Mouse (Mus musculus) MEL (cell line): ENCODE data around the gene Fam107b. TPM values are rescaled to one million over a fixed set of nuclear protein-coding genes. Genes with fewer than 3 reads are reported as not detected.

Source experiments
- DNase-seq: peaks from one replicate; pipeline ENCODE4 v3.0.0; 2011; ENCODE audit warnings: low read depth, low spot score
- H3K27ac ChIP-seq: 2 replicates; pipeline ENCODE4 v1.5.1; 2012; ENCODE audit warnings: low read depth, mild to moderate bottlenecking, control low read depth, low read length, moderate library complexity; ENCODE audit not compliant: control insufficient read depth
- H3K27me3 ChIP-seq, 2 experiments: fragments of 150-350 bp in 1 of 2; sonication (generic) in 1 of 2; 2 replicates each; pipeline ENCODE4 v1.6.1; 2012; ENCODE audit warnings: low read length in 2 of 2, mild to moderate bottlenecking in 2 of 2, improper control_type of control experiment in 1 of 2, moderate library complexity in 1 of 2; ENCODE audit not compliant: insufficient read depth in 2 of 2, control insufficient read depth in 1 of 2
- H3K36me3 ChIP-seq, 2 experiments: 2 replicates each; pipeline ENCODE4 v1.6.1; 2012 to 2014; ENCODE audit warnings: low read length in 2 of 2, improper control_type of control experiment in 1 of 2, inconsistent platforms in 1 of 2, mild to moderate bottlenecking in 1 of 2; ENCODE audit not compliant: insufficient read depth in 2 of 2, control insufficient read depth in 1 of 2
- H3K4me1 ChIP-seq, 2 experiments: fragments of 150-350 bp in 1 of 2; sonication (generic) in 1 of 2; 2 replicates each; pipeline ENCODE4 v1.6.1; 2012; ENCODE audit warnings: low read length in 2 of 2, improper control_type of control experiment in 1 of 2, mild to moderate bottlenecking in 1 of 2; ENCODE audit not compliant: insufficient read depth in 2 of 2, control insufficient read depth in 1 of 2
- H3K4me3 ChIP-seq, 2 experiments: fragments of 150-350 bp in 1 of 2; sonication (generic) in 1 of 2; 2 replicates each; pipeline ENCODE4 v1.5.1; 2012; ENCODE audit warnings: low read depth in 2 of 2, low read length in 2 of 2, mild to moderate bottlenecking in 2 of 2, moderate library complexity in 2 of 2, control low read depth in 1 of 2, improper control_type of control experiment in 1 of 2; ENCODE audit not compliant: control insufficient read depth in 1 of 2, insufficient read depth in 1 of 2
- H3K79me2 ChIP-seq: 2 replicates; pipeline ENCODE4 v1.6.1; 2012; ENCODE audit warnings: mild to moderate bottlenecking, low read length, moderate library complexity; ENCODE audit not compliant: control insufficient read depth, poor library complexity, insufficient read depth
- H3K9ac ChIP-seq: 2 replicates; pipeline ENCODE4 v1.6.1; 2012; ENCODE audit warnings: low read depth, mild to moderate bottlenecking, control low read depth, low read length, moderate library complexity; ENCODE audit not compliant: control insufficient read depth, poor library complexity, severe bottlenecking
- H3K9me3 ChIP-seq: fragments of 150-350 bp; sonication (generic); replicated peaks from 2 replicates; pipeline ENCODE4 v1.6.1; 2012; ENCODE audit warnings: mild to moderate bottlenecking, low read length, improper control_type of control experiment, moderate library complexity; ENCODE audit not compliant: insufficient read depth
- GABPA ChIP-seq: IDR thresholded peaks from 2 replicates; pipeline ENCODE4 v1.6.1; 2012; ENCODE audit warnings: low read depth, mild to moderate bottlenecking, inconsistent platforms, low read length, improper control_type of control experiment, moderate library complexity
- KAT2A ChIP-seq: conservative IDR thresholded peaks from 2 replicates; pipeline ENCODE4 v1.6.1; 2012; ENCODE audit warnings: low read depth, low read length, improper control_type of control experiment, inconsistent platforms
- MAX ChIP-seq: IDR thresholded peaks from 2 replicates; pipeline ENCODE4 v1.6.1; 2011; ENCODE audit warnings: low read length, improper control_type of control experiment
- MAZ ChIP-seq: IDR thresholded peaks from 2 replicates; pipeline ENCODE4 v1.6.1; 2012; ENCODE audit warnings: low read depth, mild to moderate bottlenecking, inconsistent platforms, low read length, improper control_type of control experiment
- MYB ChIP-seq: IDR thresholded peaks from 2 replicates; pipeline ENCODE4 v1.6.1; 2011; ENCODE audit warnings: mild to moderate bottlenecking, low read depth, low read length, improper control_type of control experiment
- NRF1 ChIP-seq: IDR thresholded peaks from 2 replicates; pipeline ENCODE4 v1.6.1; 2014; ENCODE audit warnings: low read depth, mild to moderate bottlenecking, inconsistent platforms, low read length, improper control_type of control experiment, moderate library complexity; ENCODE audit not compliant: poor library complexity, insufficient read depth, severe bottlenecking
- POLR2A ChIP-seq, 2 experiments: IDR thresholded peaks; 2 replicates each; pipeline ENCODE4 v1.6.1; 2011 to 2012; ENCODE audit warnings: low read length in 2 of 2, mild to moderate bottlenecking in 2 of 2, control low read depth in 1 of 2, improper control_type of control experiment in 1 of 2, low read depth in 1 of 2, moderate library complexity in 1 of 2; ENCODE audit not compliant: control insufficient read depth in 1 of 2, insufficient read depth in 1 of 2, poor library complexity in 1 of 2
- POLR2AphosphoS2 ChIP-seq: IDR thresholded peaks from 2 replicates; pipeline ENCODE4 v1.6.1; 2011; ENCODE audit warnings: low read length, improper control_type of control experiment
- POLR2AphosphoS5 ChIP-seq: IDR thresholded peaks from 2 replicates; pipeline ENCODE4 v1.6.1; 2012; ENCODE audit warnings: low read depth, borderline replicate concordance, mild to moderate bottlenecking, inconsistent platforms, low read length, moderate library complexity, mixed read lengths
- RAD21 ChIP-seq: IDR thresholded peaks from 2 replicates; pipeline ENCODE4 v1.6.1; 2011; ENCODE audit warnings: mild to moderate bottlenecking, low read depth, low read length, improper control_type of control experiment
- SIN3A ChIP-seq: IDR thresholded peaks from 2 replicates; pipeline ENCODE4 v1.6.1; 2012; ENCODE audit warnings: low read length, improper control_type of control experiment, inconsistent platforms
- USF1 ChIP-seq: IDR thresholded peaks from 2 replicates; pipeline ENCODE4 v1.6.1; 2014; ENCODE audit warnings: low read depth, mild to moderate bottlenecking, inconsistent platforms, low read length, improper control_type of control experiment, moderate library complexity
- ZC3H11A ChIP-seq: IDR thresholded peaks from 2 replicates; pipeline ENCODE4 v1.6.1; 2012; ENCODE audit warnings: low read depth, mild to moderate bottlenecking, inconsistent platforms, low read length, improper control_type of control experiment
- polyA plus RNA-seq, 2 experiments: library from polyadenylated mRNA; stranded (reverse) in 1 of 2; unstranded in 1 of 2; fragments of >175 nt in 1 of 2; fragments of >200 nt in 1 of 2; gene quantifications; 2 replicates each; pipeline versions ENCODE4 v1.2.1 to v1.2.4; 2012; ENCODE audit warnings: low replicate concordance in 2 of 2, low read depth in 1 of 2; ENCODE audit not compliant: insufficient read length in 2 of 2, insufficient read depth in 1 of 2, missing spikeins in 1 of 2
- total RNA-seq: library from RNA; depleted of rRNA; stranded (reverse); fragments of 300-350 nt; gene quantifications from 2 replicates; pipeline ENCODE4 v1.2.3, GENCODE M21; 2012

Gene Fam107b
- total and polyA plus RNA-seq, 3 experiments = 10.0 to 15.5 TPM; not detected in 1

- TF ChIP-seq POLR2AphosphoS5 (no peak), POLR2AphosphoS2 (peak; percentile 71; the same call in 1 of the 2 replicates), MAX (0 out of 2 replicates have a peak, but pooled peaks have one; percentile 30), ZC3H11A (no peak), MYB (no peak), GABPA (no peak), USF1 (peak; percentile 77), RAD21 (no peak)
Measured at GRCm38 (mm10) chr2:3713212-3713681, 143.0 kb downstream of the Fam107b start (continued).

DNA sequence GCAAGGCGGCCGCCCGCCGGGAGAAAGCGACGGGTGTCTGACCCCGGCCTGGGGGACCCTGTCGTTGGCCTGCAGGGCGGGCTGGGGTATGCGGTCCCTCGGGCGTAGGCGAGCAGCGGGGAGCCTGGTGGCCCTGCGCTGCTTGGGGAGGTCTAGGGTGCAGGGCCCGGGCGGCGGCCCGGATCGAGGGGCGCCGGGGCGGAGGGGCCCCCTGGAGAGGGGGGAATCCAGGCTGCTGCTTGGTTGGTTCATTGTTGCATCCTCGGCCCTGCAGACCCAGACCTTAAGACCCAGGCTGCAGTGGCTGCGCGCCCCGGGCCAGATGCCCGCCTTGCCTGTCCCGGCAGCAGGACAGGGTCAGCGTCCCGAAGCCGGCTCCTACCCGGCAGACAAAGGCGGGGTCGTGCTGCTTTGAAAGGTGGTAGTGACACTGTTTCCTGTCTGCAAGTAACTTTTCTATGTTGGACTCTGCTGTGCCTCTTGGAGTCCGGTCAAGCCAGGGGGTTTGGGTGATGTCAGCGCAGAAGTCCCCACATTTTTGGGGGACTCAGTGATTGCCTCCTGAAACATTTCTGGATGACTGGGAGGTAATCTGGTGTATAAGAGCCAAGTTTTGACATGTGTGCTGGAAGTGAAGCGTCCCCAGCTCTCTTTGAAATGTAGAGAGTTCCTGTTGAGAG, 143.5 kb downstream of the Fam107b start:
- peak overlapping the region; percentile 97 for H3K9ac ChIP-seq
- H3K36me3 ChIP-seq = peaks cover 0 to 12% of the 10 kb centered on the region in 2 experiments; a peak in 2 of 4 replicates
- peaks cover 8 to 11% of the 10 kb centered on the region in 2 experiments for H3K4me1 ChIP-seq
- peak overlapping the region; percentile 63 for H3K27ac ChIP-seq
- H3K27me3 ChIP-seq = no peaks in the 10 kb centered on the region
- no peak for TF ChIP-seq MAZ
- 0 out of 4 replicates have a peak, but pooled peaks of 1 of the 2 experiments have one; percentile 1 for TF ChIP-seq POLR2A (IDR thresholded peaks at IDR 0.05; ENCODE audit: control insufficient read depth in 1 of 2, insufficient read depth in 1 of 2, low read depth in 1 of 2, low read length in 2 of 2, poor library complexity in 1 of 2)
- no peak for TF ChIP-seq NRF1
- no peak for TF ChIP-seq KAT2A
- H3K4me3 ChIP-seq = peak overlapping the region; percentile 96 to 98
- H3K79me2 ChIP-seq = peaks cover 14% of the 10 kb centered on the region
- peak; percentile 47 for DNase-seq
- no peaks in the 10 kb centered on the region for H3K9me3 ChIP-seq

DNA sequence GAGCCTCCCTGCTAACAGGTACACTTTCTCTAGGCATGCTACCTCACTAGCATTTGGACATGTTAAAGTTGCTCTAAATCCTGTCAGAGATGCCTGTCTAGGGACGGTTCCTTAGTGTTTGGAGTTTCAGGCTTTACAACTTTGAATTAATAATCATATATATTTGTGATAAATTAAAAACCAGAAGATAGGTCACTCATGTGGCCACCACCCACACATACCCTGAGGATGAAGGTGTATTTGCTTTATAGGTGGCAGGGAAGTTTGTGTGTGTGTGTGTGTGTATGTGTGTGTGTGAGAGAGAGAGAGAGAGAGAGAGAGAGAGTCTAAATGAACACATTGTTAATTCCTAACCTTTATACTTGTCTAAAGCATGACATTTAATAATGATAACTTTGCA, 144.2 kb downstream of the Fam107b start:
- Histone ChIP-seq H3K9ac (peak overlapping the region; percentile 97), H3K36me3 (peaks cover 0 to 12% of the 10 kb centered on the region in 2 experiments; a peak in 2 of 4 replicates), H3K27ac (no peak overlapping the region), H3K4me1 (peaks cover 8 to 11% of the 10 kb centered on the region in 2 experiments), H3K4me3 (peak overlapping the region in 1 of 2 experiments; percentile 98; a peak in 3 of 4 replicates), H3K79me2 (peaks cover 14% of the 10 kb centered on the region), H3K9me3 (no peaks in the 10 kb centered on the region), H3K27me3 (no peaks in the 10 kb centered on the region)
- TF ChIP-seq POLR2AphosphoS5 (no peak), SIN3A (0 out of 2 replicates have a peak, but pooled peaks have one; percentile 1)
- no peak for DNase-seq
